Mouse (Mus musculus): ENCODE results near the gene Prep. TPM values are rescaled to one million over a fixed set of nuclear protein-coding genes. Genes with fewer than 3 reads are reported as not detected.

The Prep gene
- polyA plus RNA-seq, 1 experiment from 2014 or later: 10.8 TPM

DNA sequence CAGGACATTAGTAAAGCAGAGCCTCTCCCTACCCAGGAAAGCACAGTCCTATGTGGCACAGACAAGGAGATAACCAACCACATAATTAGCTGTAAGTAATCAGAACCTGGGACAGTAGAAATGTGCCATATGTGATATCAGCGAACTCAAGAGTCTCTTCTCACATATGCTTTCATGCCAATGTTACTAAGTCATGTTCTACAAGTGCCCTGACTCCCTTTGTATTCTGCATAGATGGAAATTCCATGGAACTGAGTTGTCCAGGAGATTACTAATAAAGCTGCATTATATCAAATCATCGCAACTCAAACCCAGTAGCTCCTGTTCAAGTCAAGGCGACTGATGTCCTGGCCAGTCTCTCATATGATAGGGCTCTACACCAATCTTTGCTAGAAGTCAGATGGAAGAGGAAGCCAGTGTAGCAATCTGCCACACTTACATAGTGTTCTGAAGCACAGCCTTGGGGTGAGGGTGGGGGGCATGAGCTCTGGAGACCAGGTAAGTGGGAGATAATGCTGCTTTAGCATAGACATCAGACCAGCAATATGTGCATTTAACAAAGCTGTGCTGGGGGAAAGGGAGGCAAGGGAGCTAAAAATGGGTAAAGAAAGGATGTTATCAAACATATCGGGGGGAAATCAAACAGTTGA is 113.8 kb downstream of the Prep start:
- Histone ChIP-seq H3K36me3 (ENCODE audit: control insufficient read depth, insufficient read depth, low read length) (no peaks in the 10 kb centered on the region), H3K27ac (replicated peaks) (no peak overlapping the region), H3K9ac (ENCODE audit: low read length) (no peak overlapping the region), H3K4me1 (replicated peaks; ENCODE audit: control insufficient read depth, insufficient read depth) (no peaks in the 10 kb centered on the region), H3K4me2 (replicated peaks; ENCODE audit: low read depth) (no peak overlapping the region), H3K9me3 (ENCODE audit: control insufficient read depth, low read length) (no peaks in the 10 kb centered on the region), H3K4me3 (ENCODE audit: low read depth, low read length) (no peak overlapping the region), H3K27me3 (ENCODE audit: control insufficient read depth, insufficient read depth, low read length) (no peaks in the 10 kb centered on the region)
- ATAC-seq (ENCODE audit: low FRiP score, low TSS enrichment) (no peak), DNase-seq (ENCODE audit: low spot score) (no peak)
- TF ChIP-seq EP300 (optimal IDR thresholded peaks at IDR 0.05) (no peak), CTCF (IDR thresholded peaks at IDR 0.05; ENCODE audit: low read depth) (no peak)
- WGBS: 82% methylated on average over 4 of the region's 4 CpGs

DNA sequence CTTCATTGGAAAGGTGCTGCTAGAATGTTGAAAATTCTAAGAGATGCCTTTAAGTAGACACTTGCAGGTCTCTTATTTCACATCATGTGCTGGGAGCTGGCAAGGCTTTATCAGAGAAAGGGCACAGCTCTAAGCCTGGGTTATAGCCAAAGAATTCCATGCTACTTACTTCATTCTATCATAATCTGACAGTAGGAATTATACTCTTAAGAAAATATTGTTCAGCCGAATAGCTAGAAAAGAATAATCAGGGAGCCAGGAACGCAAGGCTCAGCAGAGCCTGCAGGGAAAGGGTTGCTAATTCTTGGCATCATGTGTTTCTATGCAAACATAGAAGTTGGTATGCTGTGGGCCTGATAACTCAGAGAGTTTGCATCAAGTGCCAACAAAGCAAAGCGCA is 114.3 kb downstream of the Prep start:
- Histone ChIP-seq H3K27me3 (ENCODE audit: control insufficient read depth, insufficient read depth, low read length) (no peaks in the 10 kb centered on the region), H3K4me1 (replicated peaks; ENCODE audit: control insufficient read depth, insufficient read depth) (no peaks in the 10 kb centered on the region), H3K4me2 (replicated peaks; ENCODE audit: low read depth) (no peak overlapping the region), H3K27ac (replicated peaks) (no peak overlapping the region), H3K9me3 (ENCODE audit: control insufficient read depth, low read length) (no peaks in the 10 kb centered on the region), H3K4me3 (ENCODE audit: low read depth, low read length) (no peak overlapping the region), H3K9ac (ENCODE audit: low read length) (no peak overlapping the region), H3K36me3 (ENCODE audit: control insufficient read depth, insufficient read depth, low read length) (no peaks in the 10 kb centered on the region)
- ATAC-seq (ENCODE audit: low FRiP score, low TSS enrichment) (peak; percentile 73; the same call in 1 of the 2 replicates), DNase-seq (ENCODE audit: low spot score) (no peak)
- 42% methylated on average over 3 of the region's 3 CpGs for WGBS
- TF ChIP-seq CTCF (IDR thresholded peaks at IDR 0.05; ENCODE audit: low read depth) (no peak), EP300 (optimal IDR thresholded peaks at IDR 0.05) (peak; percentile 60)

DNA sequence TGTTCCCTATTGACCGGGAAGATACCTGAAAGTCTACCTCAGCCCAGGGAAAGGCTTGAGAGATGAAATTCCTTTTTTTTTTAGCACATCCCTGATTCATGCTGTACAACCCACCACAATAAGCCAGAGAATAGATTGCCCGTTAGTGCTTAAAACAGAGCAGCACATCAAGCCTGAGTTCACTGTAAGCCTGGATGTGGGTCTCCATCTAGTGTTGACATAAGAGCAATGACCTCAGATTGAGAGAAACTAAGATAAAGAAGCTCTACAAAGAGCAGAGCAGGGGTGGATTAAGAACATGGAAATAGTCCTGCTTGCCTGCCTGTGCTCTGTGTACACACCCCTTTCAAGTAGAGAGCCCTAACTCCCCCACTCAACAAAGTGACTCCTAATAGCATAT is 118.5 kb downstream of the Prep start:
- H3K9ac ChIP-seq (ENCODE audit: low read length): no peak overlapping the region
- ATAC-seq (ENCODE audit: low FRiP score, low TSS enrichment) (no peak), DNase-seq (ENCODE audit: low spot score) (no peak)
- H3K27me3 ChIP-seq (ENCODE audit: control insufficient read depth, insufficient read depth, low read length): no peaks in the 10 kb centered on the region
- no peaks in the 10 kb centered on the region for H3K4me1 ChIP-seq (replicated peaks; ENCODE audit: control insufficient read depth, insufficient read depth)
- no peaks in the 10 kb centered on the region for H3K9me3 ChIP-seq (ENCODE audit: control insufficient read depth, low read length)
- WGBS: 73% methylated on average over 2 of the region's 2 CpGs
- TF ChIP-seq CTCF (IDR thresholded peaks at IDR 0.05; ENCODE audit: low read depth): 0 out of 2 replicates have a peak, but pooled peaks have one; percentile 16
- no peak for TF ChIP-seq EP300 (optimal IDR thresholded peaks at IDR 0.05)
- no peaks in the 10 kb centered on the region for H3K36me3 ChIP-seq (ENCODE audit: control insufficient read depth, insufficient read depth, low read length)
- no peak overlapping the region for H3K4me2 ChIP-seq (replicated peaks; ENCODE audit: low read depth)
- H3K27ac ChIP-seq (replicated peaks): no peak overlapping the region
- no peak overlapping the region for H3K4me3 ChIP-seq (ENCODE audit: low read depth, low read length)

DNA sequence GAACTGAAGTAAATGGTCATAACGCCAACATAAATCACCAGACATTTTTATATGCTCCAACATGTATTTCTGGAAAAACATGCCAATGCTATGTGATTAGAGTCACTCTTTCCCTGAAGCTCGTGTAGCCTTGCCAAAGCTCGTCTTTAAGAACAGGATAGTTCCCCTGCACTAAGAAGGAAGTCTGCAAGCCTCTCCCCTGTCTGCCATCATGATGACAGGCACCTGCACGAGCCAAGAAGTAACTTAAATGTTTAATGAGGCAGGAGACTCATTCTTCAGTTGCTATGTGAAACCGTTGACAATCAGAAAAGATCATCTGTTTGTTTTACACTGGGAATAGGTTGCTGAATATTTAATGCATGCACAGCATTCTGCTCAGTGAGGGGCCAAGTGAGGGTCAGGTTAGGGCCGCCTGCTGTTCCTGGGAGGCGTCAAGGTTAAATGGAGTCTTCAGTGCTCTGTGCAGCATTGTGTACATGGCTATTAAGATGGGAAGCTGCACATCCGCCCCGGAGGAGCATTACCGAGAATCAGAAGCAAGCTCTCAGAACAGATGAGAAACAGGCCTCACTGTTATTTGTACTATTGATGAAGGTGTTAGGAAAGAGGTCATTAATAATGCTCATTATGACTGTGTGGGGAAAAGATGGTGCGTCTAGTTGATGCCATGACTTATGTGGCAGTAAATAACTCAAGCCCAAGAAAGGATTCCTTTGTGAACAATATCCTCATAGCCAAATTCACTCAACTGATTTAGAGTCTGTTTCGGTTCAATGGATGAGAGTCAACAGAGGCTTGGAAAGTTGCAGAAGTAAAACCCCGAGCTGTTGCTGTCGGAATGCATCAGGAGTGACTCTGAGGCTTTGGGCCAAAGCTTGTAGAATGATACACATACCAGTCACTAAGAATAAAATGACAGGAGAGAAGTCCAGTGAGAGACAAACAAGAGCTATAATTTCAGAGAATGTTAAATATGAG is 126.6 kb downstream of the Prep start:
- H3K27ac ChIP-seq (replicated peaks): no peak overlapping the region
- H3K9ac ChIP-seq (ENCODE audit: low read length): no peak overlapping the region
- H3K27me3 ChIP-seq (ENCODE audit: control insufficient read depth, insufficient read depth, low read length): no peaks in the 10 kb centered on the region
- no peak for TF ChIP-seq EP300 (optimal IDR thresholded peaks at IDR 0.05)
- TF ChIP-seq CTCF (IDR thresholded peaks at IDR 0.05; ENCODE audit: low read depth): no peak
- no peak for DNase-seq (ENCODE audit: low spot score)
- no peaks in the 10 kb centered on the region for H3K4me1 ChIP-seq (replicated peaks; ENCODE audit: control insufficient read depth, insufficient read depth)
- WGBS: 48% methylated on average over 14 of the region's 14 CpGs
- no peak for ATAC-seq (ENCODE audit: low FRiP score, low TSS enrichment)
- no peak overlapping the region for H3K4me2 ChIP-seq (replicated peaks; ENCODE audit: low read depth)
- no peak overlapping the region for H3K4me3 ChIP-seq (ENCODE audit: low read depth, low read length)
- H3K36me3 ChIP-seq (ENCODE audit: control insufficient read depth, insufficient read depth, low read length): no peaks in the 10 kb centered on the region
- H3K9me3 ChIP-seq (ENCODE audit: control insufficient read depth, low read length): no peaks in the 10 kb centered on the region

DNA sequence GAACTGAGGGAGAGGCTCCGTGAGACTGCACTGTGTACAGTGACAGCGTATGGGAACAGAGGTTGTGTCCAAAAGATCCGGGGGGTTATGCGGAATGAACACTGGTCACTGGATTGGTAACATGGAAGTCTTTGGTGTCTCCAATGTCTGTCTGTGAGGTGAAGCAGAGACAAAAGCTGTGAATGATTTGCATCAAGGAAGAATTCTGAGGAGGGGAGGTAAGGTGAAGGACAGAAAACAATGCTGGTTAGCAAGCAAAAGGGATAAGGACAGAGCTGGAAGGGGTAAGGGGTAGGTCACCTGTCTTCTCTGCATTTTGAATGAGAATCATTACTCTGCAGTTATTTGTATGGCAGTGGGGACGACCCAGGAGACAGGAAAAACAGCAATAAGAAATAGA is 127.5 kb downstream of the Prep start:
- no peak for ATAC-seq (ENCODE audit: low FRiP score, low TSS enrichment)

DNA sequence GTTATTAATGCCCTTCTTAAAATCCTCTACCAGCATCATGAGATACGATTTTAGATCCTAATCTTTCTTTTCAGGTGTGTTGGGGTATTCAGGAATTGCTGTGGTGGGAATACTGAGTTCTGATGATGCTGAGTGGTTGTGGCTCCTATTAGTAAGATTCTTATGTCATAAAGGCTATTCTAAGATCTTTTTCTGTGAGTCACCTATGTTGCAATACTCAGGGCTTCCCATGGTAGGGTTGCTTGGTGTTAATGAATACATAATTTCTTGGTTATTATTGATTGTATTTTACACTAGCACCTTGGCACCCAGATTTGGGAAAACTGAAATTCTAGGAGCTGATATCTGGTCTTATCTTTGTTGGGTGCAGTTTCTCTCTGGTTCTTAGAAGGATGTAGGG is 137.6 kb downstream of the Prep start:
- Histone ChIP-seq H3K4me1 (replicated peaks; ENCODE audit: control insufficient read depth, insufficient read depth) (no peaks in the 10 kb centered on the region), H3K9ac (ENCODE audit: low read length) (no peak overlapping the region), H3K4me2 (replicated peaks; ENCODE audit: low read depth) (no peak overlapping the region), H3K27ac (replicated peaks) (no peak overlapping the region), H3K27me3 (ENCODE audit: control insufficient read depth, insufficient read depth, low read length) (no peaks in the 10 kb centered on the region), H3K4me3 (ENCODE audit: low read depth, low read length) (no peak overlapping the region), H3K9me3 (ENCODE audit: control insufficient read depth, low read length) (no peaks in the 10 kb centered on the region), H3K36me3 (ENCODE audit: control insufficient read depth, insufficient read depth, low read length) (no peaks in the 10 kb centered on the region)
- no peak for DNase-seq (ENCODE audit: low spot score)
- ATAC-seq (ENCODE audit: low FRiP score, low TSS enrichment): no peak
- WGBS: 45% methylated on average over 1 of the region's 1 CpGs
- TF ChIP-seq CTCF (IDR thresholded peaks at IDR 0.05; ENCODE audit: low read depth) (no peak), EP300 (optimal IDR thresholded peaks at IDR 0.05) (no peak)

More for the DNA sequence above, 127.5 kb downstream of the Prep start:
- no peak overlapping the region for H3K4me2 ChIP-seq (replicated peaks; ENCODE audit: low read depth)
- H3K9ac ChIP-seq (ENCODE audit: low read length): no peak overlapping the region
- no peak for DNase-seq (ENCODE audit: low spot score)
- H3K36me3 ChIP-seq (ENCODE audit: control insufficient read depth, insufficient read depth, low read length): no peaks in the 10 kb centered on the region
- TF ChIP-seq EP300 (optimal IDR thresholded peaks at IDR 0.05) (no peak), CTCF (IDR thresholded peaks at IDR 0.05; ENCODE audit: low read depth) (no peak)
- no peaks in the 10 kb centered on the region for H3K9me3 ChIP-seq (ENCODE audit: control insufficient read depth, low read length)
- no peaks in the 10 kb centered on the region for H3K4me1 ChIP-seq (replicated peaks; ENCODE audit: control insufficient read depth, insufficient read depth)
- 76% methylated on average over 5 of the region's 5 CpGs for WGBS
- H3K27me3 ChIP-seq (ENCODE audit: control insufficient read depth, insufficient read depth, low read length): no peaks in the 10 kb centered on the region
- no peak overlapping the region for H3K27ac ChIP-seq (replicated peaks)
- no peak overlapping the region for H3K4me3 ChIP-seq (ENCODE audit: low read depth, low read length)
